Mouse (Mus musculus) myocyte (in vitro differentiated cells): Measurements from ENCODE around the gene Prkn. TPM values are rescaled to one million over a fixed set of nuclear protein-coding genes. Genes with fewer than 3 reads are reported as not detected.

ENCODE experiments used
- H3K27me3 ChIP-seq: one replicate; pipeline ENCODE4 v1.6.1; 2011; ENCODE audit not compliant: control insufficient read depth, insufficient read depth, insufficient read length
- H3K36me3 ChIP-seq: one replicate; pipeline ENCODE4 v1.6.1; 2011; ENCODE audit not compliant: control insufficient read depth, insufficient read depth
- H3K4me2 ChIP-seq: one replicate; pipeline ENCODE4 v1.6.1; 2011; ENCODE audit warnings: low read depth, control low read depth
- H3K4me3 ChIP-seq: one replicate; pipeline ENCODE4 v1.5.1; 2011; ENCODE audit warnings: mild to moderate bottlenecking, control low read depth, moderate library complexity
- H3K79me2 ChIP-seq: one replicate; pipeline ENCODE4 v1.6.1; 2011; ENCODE audit not compliant: control insufficient read depth, insufficient read depth
- H3ac ChIP-seq: one replicate; pipeline ENCODE4 v1.6.1; 2011; ENCODE audit not compliant: control insufficient read depth, insufficient read length
- CEBPB ChIP-seq: IDR thresholded peaks from 2 replicates; pipeline ENCODE4 v1.6.1; 2011; ENCODE audit warnings: mild to moderate bottlenecking, moderate library complexity; ENCODE audit not compliant: poor library complexity, insufficient read depth, severe bottlenecking
- E2F4 ChIP-seq: IDR thresholded peaks from one replicate; pipeline ENCODE4 v1.6.1; 2011; ENCODE audit warnings: mild to moderate bottlenecking, control low read depth, moderate library complexity; ENCODE audit not compliant: insufficient read depth
- MAX ChIP-seq: IDR thresholded peaks from one replicate; pipeline ENCODE4 v1.6.1; 2011; ENCODE audit warnings: low read depth, mild to moderate bottlenecking, control low read depth
- MYOD1 ChIP-seq, 3 experiments: IDR thresholded peaks; one replicate each; pipeline ENCODE4 v1.6.1; 2011; ENCODE audit warnings: control low read depth in 2 of 3, low read depth in 2 of 3, mild to moderate bottlenecking in 2 of 3, moderate library complexity in 1 of 3; ENCODE audit not compliant: insufficient read length in 2 of 3, control insufficient read depth in 1 of 3
- MYOG ChIP-seq, 3 experiments: IDR thresholded peaks; one replicate each; pipeline ENCODE4 v1.6.1; 2011; ENCODE audit warnings: control low read depth in 2 of 3, low read depth in 2 of 3, mild to moderate bottlenecking in 2 of 3; ENCODE audit not compliant: insufficient read length in 2 of 3, control insufficient read depth in 1 of 3, insufficient read depth in 1 of 3
- POLR2A ChIP-seq: IDR thresholded peaks from one replicate; pipeline ENCODE4 v1.6.1; 2011; ENCODE audit warnings: low read depth, mild to moderate bottlenecking, control low read depth, moderate library complexity; ENCODE audit not compliant: insufficient read length
- POLR2AphosphoS2 ChIP-seq: IDR thresholded peaks from one replicate; pipeline ENCODE4 v1.6.1; 2011; ENCODE audit warnings: low read depth, control low read depth; ENCODE audit not compliant: insufficient read length
- REST ChIP-seq: IDR thresholded peaks from one replicate; pipeline ENCODE4 v1.6.1; 2011; ENCODE audit warnings: mild to moderate bottlenecking, control low read depth, moderate library complexity; ENCODE audit not compliant: insufficient read depth, insufficient read length
- SRF ChIP-seq: IDR thresholded peaks from one replicate; pipeline ENCODE4 v1.6.1; 2011; ENCODE audit warnings: low read depth; ENCODE audit not compliant: control insufficient read depth, insufficient read length
- TCF12 ChIP-seq: IDR thresholded peaks from one replicate; pipeline ENCODE4 v1.6.1; 2011; ENCODE audit warnings: mild to moderate bottlenecking, control low read depth; ENCODE audit not compliant: poor library complexity, insufficient read depth, severe bottlenecking
- TCF3 ChIP-seq: IDR thresholded peaks from one replicate; pipeline ENCODE4 v1.6.1; 2011; ENCODE audit warnings: low read depth, control low read depth; ENCODE audit not compliant: insufficient read length
- USF1 ChIP-seq: IDR thresholded peaks from one replicate; pipeline ENCODE4 v1.6.1; 2011; ENCODE audit warnings: low read depth, mild to moderate bottlenecking, control low read depth, moderate library complexity
- polyA plus RNA-seq: library from polyadenylated mRNA; unstranded; fragments of >200 nt; fragmentation: generic; extraction: Trizol; gene quantifications from one replicate; pipeline ENCODE4 v1.2.1, GENCODE M21; 2012; ENCODE audit warnings: missing spikeins

Gene Prkn
- polyA plus RNA-seq, 1 experiment: 0.26 TPM

DNA sequence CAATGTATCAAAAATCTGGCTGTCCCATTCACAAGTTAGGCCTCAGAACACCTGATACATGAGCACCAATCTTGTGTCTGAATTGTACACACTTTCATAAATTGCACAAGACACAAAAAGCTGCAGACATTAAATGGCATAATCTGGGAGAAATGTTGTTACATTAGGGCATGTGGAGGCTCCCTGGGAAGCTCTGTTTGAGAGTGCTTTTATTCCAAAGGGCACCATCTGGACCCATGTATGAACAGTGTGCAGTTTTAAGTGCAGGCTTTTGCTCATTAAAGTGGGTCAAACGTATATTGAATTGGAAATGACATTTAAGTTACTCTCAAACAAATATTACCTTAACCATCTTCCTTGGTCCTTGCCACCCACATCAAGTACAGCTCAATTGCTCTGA lies 246.3 kb downstream of the Prkn start:
- Histone ChIP-seq H3K4me3 (no peak overlapping the region), H3K79me2 (no peaks in the 10 kb centered on the region), H3K27me3 (no peaks in the 10 kb centered on the region), H3K4me2 (no peak overlapping the region), H3ac (no peak overlapping the region), H3K36me3 (no peaks in the 10 kb centered on the region)
- TF ChIP-seq MYOG (IDR thresholded peaks at IDR 0.05; ENCODE audit: control insufficient read depth in 1 of 3, insufficient read depth in 1 of 3, insufficient read length in 2 of 3, low read depth in 2 of 3) (no peak), TCF3 (no peak), POLR2A (no peak), E2F4 (no peak), TCF12 (no peak), SRF (no peak), MYOD1 (IDR thresholded peaks at IDR 0.05; ENCODE audit: control insufficient read depth in 1 of 3, insufficient read length in 2 of 3, low read depth in 2 of 3) (no peak), CEBPB (no peak), POLR2AphosphoS2 (no peak), USF1 (no peak), MAX (no peak), REST (no peak)

DNA sequence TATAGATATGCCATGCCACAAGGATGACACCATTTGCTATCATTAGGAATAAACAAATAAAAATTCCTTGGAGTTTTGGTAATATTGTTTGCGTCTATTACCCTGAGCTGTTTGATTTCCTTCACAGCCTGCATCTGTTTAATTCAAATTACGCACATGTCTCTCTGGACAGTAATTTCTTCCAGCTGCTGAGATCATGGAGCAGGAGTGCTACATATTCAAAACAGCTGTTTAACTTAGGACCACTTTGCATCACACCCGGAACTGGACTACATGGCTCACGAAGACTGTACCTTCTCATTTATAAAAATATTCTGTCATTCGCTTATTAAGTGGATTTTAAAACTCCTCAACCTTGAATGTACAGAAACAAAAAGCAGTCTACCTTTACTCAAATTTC lies 246.9 kb downstream of the Prkn start:
- no peak for TF ChIP-seq CEBPB
- TF ChIP-seq TCF12: no peak
- no peak for TF ChIP-seq TCF3
- no peak for TF ChIP-seq MYOD1 (IDR thresholded peaks at IDR 0.05; ENCODE audit: control insufficient read depth in 1 of 3, insufficient read length in 2 of 3, low read depth in 2 of 3)
- TF ChIP-seq POLR2A: no peak
- TF ChIP-seq USF1: no peak
- TF ChIP-seq MAX: no peak
- no peak for TF ChIP-seq E2F4
- TF ChIP-seq SRF: no peak
- TF ChIP-seq POLR2AphosphoS2: no peak
- no peak for TF ChIP-seq MYOG (IDR thresholded peaks at IDR 0.05; ENCODE audit: control insufficient read depth in 1 of 3, insufficient read depth in 1 of 3, insufficient read length in 2 of 3, low read depth in 2 of 3)
- TF ChIP-seq REST: no peak
- Histone ChIP-seq H3K36me3 (no peaks in the 10 kb centered on the region), H3K79me2 (no peaks in the 10 kb centered on the region), H3ac (no peak overlapping the region), H3K4me3 (no peak overlapping the region), H3K27me3 (no peaks in the 10 kb centered on the region), H3K4me2 (no peak overlapping the region)

DNA sequence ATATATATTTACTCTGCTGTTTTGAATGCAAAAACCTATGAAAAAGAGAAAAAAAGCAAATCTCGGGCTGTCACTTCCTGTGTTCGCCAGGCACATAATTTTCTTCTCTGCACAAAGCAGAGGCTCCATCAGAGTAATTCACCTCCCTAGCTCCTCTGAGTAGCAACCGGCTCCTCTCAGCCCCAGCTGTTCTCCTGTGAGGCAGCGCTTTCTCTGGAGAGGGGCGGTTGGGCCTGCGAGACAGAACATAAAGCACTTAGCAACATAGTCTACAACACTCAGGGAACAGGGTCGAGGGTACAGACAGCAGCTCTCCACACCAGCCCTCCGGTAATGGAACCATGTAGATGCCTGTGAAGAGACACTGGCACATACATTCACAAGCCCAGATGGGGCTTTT lies 247.6 kb downstream of the Prkn start:
- H3K27me3 ChIP-seq: no peaks in the 10 kb centered on the region
- no peak for TF ChIP-seq REST
- no peak for TF ChIP-seq CEBPB
- no peak for TF ChIP-seq POLR2AphosphoS2
- TF ChIP-seq POLR2A: no peak
- no peak for TF ChIP-seq MAX
- no peak for TF ChIP-seq SRF
- no peak for TF ChIP-seq MYOG (IDR thresholded peaks at IDR 0.05; ENCODE audit: control insufficient read depth in 1 of 3, insufficient read depth in 1 of 3, insufficient read length in 2 of 3, low read depth in 2 of 3)
- TF ChIP-seq MYOD1 (IDR thresholded peaks at IDR 0.05; ENCODE audit: control insufficient read depth in 1 of 3, insufficient read length in 2 of 3, low read depth in 2 of 3): no peak
- TF ChIP-seq TCF3: no peak
- TF ChIP-seq USF1: no peak
- TF ChIP-seq E2F4: no peak
- TF ChIP-seq TCF12: no peak
- H3K36me3 ChIP-seq: no peaks in the 10 kb centered on the region
- no peak overlapping the region for H3ac ChIP-seq
- no peaks in the 10 kb centered on the region for H3K79me2 ChIP-seq
- no peak overlapping the region for H3K4me2 ChIP-seq
- no peak overlapping the region for H3K4me3 ChIP-seq

DNA sequence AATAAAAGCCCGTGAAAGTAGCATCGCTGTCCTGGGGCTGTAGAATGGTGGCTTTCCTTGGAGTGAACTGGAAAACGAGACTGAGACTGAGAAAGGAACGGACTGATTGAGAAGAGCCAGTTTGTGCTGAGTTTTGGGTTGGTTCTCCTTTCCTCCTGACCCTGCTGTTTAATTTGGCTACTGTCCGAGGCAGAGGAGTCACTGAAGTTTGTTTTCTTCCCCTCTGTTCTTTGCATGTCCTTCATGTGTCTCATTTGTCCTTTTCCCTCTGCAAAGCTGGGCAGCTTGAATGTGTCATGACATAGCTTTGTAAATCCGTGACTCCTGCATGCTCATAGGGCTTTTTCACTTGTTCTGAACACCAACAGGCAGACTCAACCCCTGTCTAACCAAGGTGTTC lies 249.2 kb downstream of the Prkn start:
- Histone ChIP-seq H3K36me3 (no peaks in the 10 kb centered on the region), H3K4me2 (no peak overlapping the region), H3ac (no peak overlapping the region), H3K79me2 (no peaks in the 10 kb centered on the region), H3K4me3 (no peak overlapping the region), H3K27me3 (no peaks in the 10 kb centered on the region)
- no peak for TF ChIP-seq CEBPB
- TF ChIP-seq POLR2AphosphoS2: no peak
- no peak for TF ChIP-seq REST
- TF ChIP-seq TCF3: no peak
- TF ChIP-seq E2F4: no peak

DNA sequence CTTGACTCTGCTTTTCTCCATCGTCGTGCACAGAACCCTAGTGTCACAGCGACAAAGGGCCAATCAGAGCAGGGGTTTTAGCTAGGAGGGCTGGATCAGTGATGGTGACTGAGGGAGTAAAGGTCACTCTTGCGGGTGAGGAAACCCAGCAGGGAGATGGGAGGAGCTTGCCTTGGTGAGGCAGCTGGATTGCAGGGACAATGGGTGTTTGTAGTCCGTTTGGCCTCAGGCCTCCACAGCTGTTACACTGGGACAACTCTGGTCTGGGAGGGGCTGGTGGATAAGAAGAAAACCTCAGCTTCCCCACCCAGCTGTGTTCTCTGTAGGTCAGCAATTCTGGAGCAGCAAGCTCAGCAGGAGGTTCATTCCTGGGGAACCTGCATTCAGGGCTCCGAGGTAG lies 252.7 kb downstream of the Prkn start:
- no peak overlapping the region for H3K4me3 ChIP-seq
- no peak for TF ChIP-seq SRF
- TF ChIP-seq E2F4: no peak
- TF ChIP-seq TCF12: no peak
- peak; percentile 45 for TF ChIP-seq TCF3
- TF ChIP-seq POLR2AphosphoS2: no peak
- peak in 2 of 3 experiments; percentile 75 to 83 for TF ChIP-seq MYOD1 (IDR thresholded peaks at IDR 0.05; ENCODE audit: control insufficient read depth in 1 of 3, insufficient read length in 2 of 3, low read depth in 2 of 3)
- no peak for TF ChIP-seq MAX
- TF ChIP-seq USF1: no peak
- TF ChIP-seq CEBPB: no peak
- TF ChIP-seq REST: no peak
- TF ChIP-seq POLR2A: no peak
- TF ChIP-seq MYOG (IDR thresholded peaks at IDR 0.05; ENCODE audit: control insufficient read depth in 1 of 3, insufficient read depth in 1 of 3, insufficient read length in 2 of 3, low read depth in 2 of 3): peak in 2 of 3 experiments; percentile 75 to 82
- H3K27me3 ChIP-seq: no peaks in the 10 kb centered on the region
- H3K79me2 ChIP-seq: no peaks in the 10 kb centered on the region
- peak overlapping the region; percentile 8 for H3K4me2 ChIP-seq
- H3K36me3 ChIP-seq: no peaks in the 10 kb centered on the region
- H3ac ChIP-seq: no peak overlapping the region
